Mouse (Mus musculus): Measurements from ENCODE around the gene Kcnd3.

DNA sequence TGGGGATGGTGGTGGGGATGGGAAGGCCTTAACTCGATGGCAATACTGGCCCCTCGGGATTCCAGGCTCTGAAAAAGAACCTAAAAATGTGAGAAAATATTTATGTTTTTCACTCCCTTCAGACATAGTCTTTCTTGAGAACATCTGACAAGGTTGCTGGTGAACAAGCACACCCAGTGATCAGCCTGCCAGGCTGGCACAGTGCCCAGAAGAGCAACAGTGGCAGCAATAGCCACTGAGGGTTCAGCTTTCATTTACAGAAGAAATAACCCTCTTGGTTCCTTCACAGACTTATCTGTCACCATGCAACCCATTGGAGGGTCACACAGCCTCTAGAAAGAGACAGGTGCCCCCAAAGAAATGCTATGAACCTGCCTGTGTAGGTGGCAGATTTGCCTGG, 39.9 kb upstream of the Kcnd3 start:
- TF ChIP-seq TAL1 (IDR thresholded peaks at IDR 0.05; ENCODE audit: low read length): no peak
- no peak for TF ChIP-seq GATA1 (IDR thresholded peaks at IDR 0.05; ENCODE audit: low read length)

Measured in erythroblast, embryonic 14.5 days (primary cell).